Mouse (Mus musculus): ENCODE data around the gene Slc3a2.

DNA sequence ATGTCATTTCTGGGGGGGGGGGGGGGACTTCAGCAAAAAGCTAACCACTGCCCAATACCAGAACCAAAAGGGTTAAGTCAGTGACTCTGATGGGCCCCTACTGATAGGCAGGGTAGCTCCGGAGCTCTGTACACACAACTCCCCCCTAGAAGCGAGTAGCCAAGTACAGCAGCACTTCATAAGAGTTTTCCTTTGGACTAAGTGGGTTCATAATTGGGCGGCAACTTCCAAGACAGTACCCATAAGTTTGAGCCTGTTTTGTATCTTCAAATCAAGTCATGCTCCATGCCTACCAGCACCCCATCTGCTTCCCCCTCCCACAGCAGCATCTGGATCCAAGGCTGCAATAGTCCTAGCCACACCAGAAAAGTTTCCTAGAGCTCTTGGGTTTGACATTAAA, 32.5 kb upstream of the Slc3a2 start:
- no peak for TF ChIP-seq CTCF (IDR thresholded peaks at IDR 0.05; ENCODE audit: borderline replicate concordance, control insufficient read depth, extremely low read depth, insufficient read depth, low read length, poor library complexity)
- no peak for TF ChIP-seq POLR2A (IDR thresholded peaks at IDR 0.05; ENCODE audit: control insufficient read depth, extremely low read depth, insufficient read depth, low read length, poor library complexity)
